ENCODE assay signal across 8 mouse cellular contexts in the genomic region with DNA sequence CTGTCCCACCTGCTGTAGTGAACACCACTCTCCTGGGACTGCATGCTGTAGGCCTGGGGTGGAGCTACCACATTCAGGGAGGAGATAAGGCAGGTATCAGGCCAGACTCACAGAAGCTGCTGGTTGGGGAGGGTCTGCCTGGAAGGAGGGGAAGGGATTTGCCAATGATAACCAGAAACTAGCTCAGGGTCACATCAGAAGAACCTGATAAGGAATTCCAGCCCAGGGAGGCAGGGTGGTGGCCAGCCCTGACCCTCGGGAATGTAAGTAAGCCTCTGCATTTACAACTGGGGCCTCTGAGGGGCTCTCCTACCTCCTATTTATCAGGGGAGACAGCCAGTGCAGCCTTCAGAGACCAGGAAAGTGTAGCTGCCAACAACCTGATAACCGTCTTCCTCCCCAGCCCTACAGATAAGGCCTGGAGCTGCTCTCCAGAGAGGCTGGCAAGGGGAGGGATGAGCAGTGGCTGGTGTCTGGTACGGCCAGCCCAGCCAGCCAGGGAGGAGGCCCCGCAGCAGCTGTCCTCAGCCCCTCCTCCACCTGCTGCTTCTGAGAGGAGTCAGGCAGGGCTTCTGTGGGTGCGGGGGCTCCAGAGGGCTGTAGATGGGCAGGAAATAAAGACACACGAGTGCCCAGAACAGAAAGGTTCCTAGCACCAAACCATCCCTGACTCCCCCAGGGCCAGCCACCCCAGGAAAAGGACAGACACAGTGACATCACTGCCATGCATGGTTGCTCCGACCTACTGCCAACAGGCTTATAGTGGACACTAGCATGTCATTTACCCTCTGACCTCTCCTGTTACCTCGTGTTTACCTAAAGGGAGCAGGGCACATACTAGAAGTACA. TPM values are rescaled to one million over a fixed set of nuclear protein-coding genes. Genes with fewer than 3 reads are reported as not detected.
DNase-seq lines count a peak whose midpoint lies in the region; ATAC-seq lines count a peak whose summit lies in the region.

No protein-coding gene starts in this region.

- H3K27ac ChIP-seq in hindbrain, embryonic 13.5 days: no peak overlapping the region
- H3K27ac ChIP-seq in hindbrain, embryonic 12.5 days: no peak overlapping the region
- H3K27ac ChIP-seq in embryonic facial prominence, embryonic 14.5 days (replicated peaks; ENCODE audit: low read depth, low read length): no peak overlapping the region
- no peak overlapping the region for H3K27ac ChIP-seq in forebrain, embryonic 12.5 days

- 33% methylated on average over 8 of the region's 8 CpGs for WGBS in hindbrain, embryonic 13.5 days
- WGBS in hindbrain, embryonic 12.5 days: 32% methylated on average over 8 of the region's 8 CpGs
- 28% methylated on average over 8 of the region's 8 CpGs for WGBS in embryonic facial prominence, embryonic 14.5 days
- WGBS in forebrain, embryonic 12.5 days: 33% methylated on average over 8 of the region's 8 CpGs

- H3K27me3 ChIP-seq in hindbrain, embryonic 13.5 days: peaks cover 39% of the 10 kb centered on the region
- peaks cover 38% of the 10 kb centered on the region for H3K27me3 ChIP-seq in hindbrain, embryonic 12.5 days
- peaks cover 4% of the 10 kb centered on the region; the same call in 1 of the 2 replicates for H3K27me3 ChIP-seq in embryonic facial prominence, embryonic 14.5 days (replicated peaks; ENCODE audit: control insufficient read depth, insufficient read depth, low read length)
- peaks cover 42% of the 10 kb centered on the region for H3K27me3 ChIP-seq in forebrain, embryonic 12.5 days

- no peaks in the 10 kb centered on the region for H3K9me3 ChIP-seq in hindbrain, embryonic 13.5 days
- H3K9me3 ChIP-seq in hindbrain, embryonic 12.5 days (replicated peaks): no peaks in the 10 kb centered on the region
- no peaks in the 10 kb centered on the region for H3K9me3 ChIP-seq in embryonic facial prominence, embryonic 14.5 days (ENCODE audit: control insufficient read depth, low read length)
- H3K9me3 ChIP-seq in forebrain, embryonic 12.5 days: no peaks in the 10 kb centered on the region

- H3K4me2 ChIP-seq in hindbrain, embryonic 13.5 days: no peak overlapping the region
- no peak overlapping the region for H3K4me2 ChIP-seq in hindbrain, embryonic 12.5 days (replicated peaks)
- 0 out of 2 replicates have a peak overlapping the region, but pooled peaks have one; percentile 68 for H3K4me2 ChIP-seq in embryonic facial prominence, embryonic 14.5 days (ENCODE audit: low read depth, low read length)
- H3K4me2 ChIP-seq in forebrain, embryonic 12.5 days: no peak overlapping the region

- peaks cover 37% of the 10 kb centered on the region for H3K4me1 ChIP-seq in hindbrain, embryonic 13.5 days (replicated peaks)
- peaks cover 31% of the 10 kb centered on the region for H3K4me1 ChIP-seq in hindbrain, embryonic 12.5 days
- H3K4me1 ChIP-seq in embryonic facial prominence, embryonic 14.5 days (ENCODE audit: control insufficient read depth, insufficient read depth, low read length): no peaks in the 10 kb centered on the region
- peaks cover 18% of the 10 kb centered on the region for H3K4me1 ChIP-seq in forebrain, embryonic 12.5 days

- H3K4me3 ChIP-seq in hindbrain, embryonic 13.5 days: no peak overlapping the region
- no peak overlapping the region for H3K4me3 ChIP-seq in hindbrain, embryonic 12.5 days
- H3K4me3 ChIP-seq in embryonic facial prominence, embryonic 14.5 days (ENCODE audit: low read depth, low read length): no peak overlapping the region
- H3K4me3 ChIP-seq in forebrain, embryonic 12.5 days (replicated peaks): no peak overlapping the region; the same call in 1 of the 2 replicates

- no peak for ATAC-seq in hindbrain, embryonic 13.5 days (ENCODE audit: low FRiP score)
- no peak for ATAC-seq in hindbrain, embryonic 12.5 days (ENCODE audit: low FRiP score)
- ATAC-seq in embryonic facial prominence, embryonic 14.5 days (ENCODE audit: low read depth): no peak
- ATAC-seq in forebrain, embryonic 12.5 days (ENCODE audit: low FRiP score): no peak

- peaks cover 34% of the 10 kb centered on the region for H3K36me3 ChIP-seq in hindbrain, embryonic 13.5 days
- peaks cover 34% of the 10 kb centered on the region for H3K36me3 ChIP-seq in hindbrain, embryonic 12.5 days
- peaks cover 33% of the 10 kb centered on the region for H3K36me3 ChIP-seq in embryonic facial prominence, embryonic 14.5 days (ENCODE audit: control insufficient read depth, insufficient read depth, low read length)
- peaks cover 35% of the 10 kb centered on the region for H3K36me3 ChIP-seq in forebrain, embryonic 12.5 days (replicated peaks)

- peak; percentile 56 for DNase-seq in MN1 (ENCODE audit: low spot score)
- DNase-seq in embryonic facial prominence, embryonic 14.5 days (ENCODE audit: low spot score): no peak
- DNase-seq in kidney, postnatal 36 days: peak; percentile 66 to 80
- DNase-seq in spleen, postnatal 4 days (ENCODE audit: low spot score in 2 of 2): peak; percentile 75 to 80
- DNase-seq in cerebellum, postnatal 25 days: no peak

- peak overlapping the region; percentile 35; the same call in 1 of the 2 replicates for H3K9ac ChIP-seq in hindbrain, embryonic 13.5 days
- H3K9ac ChIP-seq in hindbrain, embryonic 12.5 days: no peak overlapping the region
- H3K9ac ChIP-seq in embryonic facial prominence, embryonic 14.5 days (ENCODE audit: low read depth, low read length): 0 out of 2 replicates have a peak overlapping the region, but pooled peaks have one; percentile 1
- no peak overlapping the region for H3K9ac ChIP-seq in forebrain, embryonic 12.5 days

RNA-seq across cellular contexts. Expression of a gene that starts 2.1 kb away (rescaled TPM):
- 7.3 and 8.1 TPM in 2 replicates for polyA plus RNA-seq in hindbrain, embryonic 13.5 days (2015; fragmentation: Nextera tagmentation; extraction: Ambion mirVana)
- 5.9 and 6.0 TPM in 2 replicates for polyA plus RNA-seq in hindbrain, embryonic 12.5 days (2016; fragmentation: Nextera tagmentation; extraction: Ambion mirVana)
- 34.3 TPM in 2 replicates for polyA plus RNA-seq in embryonic facial prominence, embryonic 14.5 days (2014; fragmentation: Nextera tagmentation; extraction: Ambion mirVana)
- polyA plus RNA-seq in forebrain, embryonic 12.5 days (2016; fragmentation: Nextera tagmentation; extraction: Ambion mirVana): 3.0 and 3.8 TPM in 2 replicates

RNA-seq across cellular contexts. Expression of a gene that starts 12.4 kb away (rescaled TPM):
- 20.3 and 24.4 TPM in 2 replicates for polyA plus RNA-seq in hindbrain, embryonic 13.5 days (2015; fragmentation: Nextera tagmentation; extraction: Ambion mirVana)
- polyA plus RNA-seq in hindbrain, embryonic 12.5 days (2016; fragmentation: Nextera tagmentation; extraction: Ambion mirVana): 36.4 and 38.1 TPM in 2 replicates
- polyA plus RNA-seq in embryonic facial prominence, embryonic 14.5 days (2014; fragmentation: Nextera tagmentation; extraction: Ambion mirVana): 11.6 and 11.9 TPM in 2 replicates
- polyA plus RNA-seq in forebrain, embryonic 12.5 days (2016; fragmentation: Nextera tagmentation; extraction: Ambion mirVana): 32.5 and 32.6 TPM in 2 replicates

RNA-seq across cellular contexts. Expression of a gene that starts 18.5 kb away (rescaled TPM):
- not detected in 2 replicates for polyA plus RNA-seq in hindbrain, embryonic 13.5 days (2015; fragmentation: Nextera tagmentation; extraction: Ambion mirVana)
- polyA plus RNA-seq in hindbrain, embryonic 12.5 days (2016; fragmentation: Nextera tagmentation; extraction: Ambion mirVana): not detected in 2 replicates
- 0.09 TPM in 1 of 2 replicates, not detected in the other for polyA plus RNA-seq in embryonic facial prominence, embryonic 14.5 days (2014; fragmentation: Nextera tagmentation; extraction: Ambion mirVana)
- not detected in 2 replicates for polyA plus RNA-seq in forebrain, embryonic 12.5 days (2016; fragmentation: Nextera tagmentation; extraction: Ambion mirVana)

RNA-seq across cellular contexts. Expression of a gene that starts 49.0 kb away (rescaled TPM):
- 16.1 and 19.9 TPM in 2 replicates for polyA plus RNA-seq in hindbrain, embryonic 13.5 days (2015; fragmentation: Nextera tagmentation; extraction: Ambion mirVana)
- polyA plus RNA-seq in hindbrain, embryonic 12.5 days (2016; fragmentation: Nextera tagmentation; extraction: Ambion mirVana): 21.0 and 23.0 TPM in 2 replicates
- polyA plus RNA-seq in embryonic facial prominence, embryonic 14.5 days (2014; fragmentation: Nextera tagmentation; extraction: Ambion mirVana): 14.2 and 15.2 TPM in 2 replicates
- 21.4 and 22.5 TPM in 2 replicates for polyA plus RNA-seq in forebrain, embryonic 12.5 days (2016; fragmentation: Nextera tagmentation; extraction: Ambion mirVana)

RNA-seq across cellular contexts. Expression of a gene that starts 49.1 kb away (rescaled TPM):
- 10.1 and 12.5 TPM in 2 replicates for polyA plus RNA-seq in hindbrain, embryonic 13.5 days (2015; fragmentation: Nextera tagmentation; extraction: Ambion mirVana)
- 9.8 and 10.9 TPM in 2 replicates for polyA plus RNA-seq in hindbrain, embryonic 12.5 days (2016; fragmentation: Nextera tagmentation; extraction: Ambion mirVana)
- polyA plus RNA-seq in embryonic facial prominence, embryonic 14.5 days (2014; fragmentation: Nextera tagmentation; extraction: Ambion mirVana): 7.3 and 10.1 TPM in 2 replicates
- polyA plus RNA-seq in forebrain, embryonic 12.5 days (2016; fragmentation: Nextera tagmentation; extraction: Ambion mirVana): 9.9 and 11.9 TPM in 2 replicates

Comparison
In these comparisons a context has a peak if more than half of its experiments do, and no peak if none do; other contexts are left out.
1. H3K9ac ChIP-seq: peak in hindbrain, embryonic 13.5 days (single experiment) and embryonic facial prominence, embryonic 14.5 days (single experiment); none in hindbrain, embryonic 12.5 days (single experiment) and forebrain, embryonic 12.5 days (single experiment).
2. DNase-seq: peak in MN1 (single experiment), kidney, postnatal 36 days (2 of 2) and spleen, postnatal 4 days (2 of 2); none in embryonic facial prominence, embryonic 14.5 days (single experiment) and cerebellum, postnatal 25 days (0 of 2).